Mouse (Mus musculus) heart, postnatal 0 days (tissue): ENCODE measurements around the gene 1700067P10Rik.

ENCODE experiments used
- CTCF ChIP-seq: IDR thresholded peaks from 2 replicates; pipeline ENCODE4 v1.5.1; 2016; ENCODE audit warnings: antibody characterized with exemption, control low read depth, low read depth
- EP300 ChIP-seq: IDR thresholded peaks from 2 replicates; pipeline ENCODE4 v1.6.1; 2016; ENCODE audit warnings: antibody characterized with exemption, low read depth

GRCm38 (mm10) chr17:48057382-48057781 is 31.7 kb upstream of the 1700067P10Rik start:
- TF ChIP-seq CTCF (no peak), EP300 (no peak)
